Mouse (Mus musculus) subcutaneous adipose tissue, adult 2 months (tissue): ENCODE results near the gene Col9a2. TPM values are rescaled to one million over a fixed set of nuclear protein-coding genes. Genes with fewer than 3 reads are reported as not detected.

Experiments
- polyA plus RNA-seq: library from polyadenylated mRNA; depleted of rRNA; stranded (reverse); fragments of >200 nt; gene quantifications from 2 replicates; pipeline ENCODE4 v1.2.3, GENCODE M21; 2012; ENCODE audit warnings: low replicate concordance; rRNA removed

Col9a2 gene
- 1.2 TPM in 1 of 2 replicates, not detected in the other for polyA plus RNA-seq

GRCm38 (mm10) chr4:121039331-121040115 lies at the start of gene Col9a2:
Gene Col9a2, plus strand, starts transcription at chr4:121039385.

DNA sequence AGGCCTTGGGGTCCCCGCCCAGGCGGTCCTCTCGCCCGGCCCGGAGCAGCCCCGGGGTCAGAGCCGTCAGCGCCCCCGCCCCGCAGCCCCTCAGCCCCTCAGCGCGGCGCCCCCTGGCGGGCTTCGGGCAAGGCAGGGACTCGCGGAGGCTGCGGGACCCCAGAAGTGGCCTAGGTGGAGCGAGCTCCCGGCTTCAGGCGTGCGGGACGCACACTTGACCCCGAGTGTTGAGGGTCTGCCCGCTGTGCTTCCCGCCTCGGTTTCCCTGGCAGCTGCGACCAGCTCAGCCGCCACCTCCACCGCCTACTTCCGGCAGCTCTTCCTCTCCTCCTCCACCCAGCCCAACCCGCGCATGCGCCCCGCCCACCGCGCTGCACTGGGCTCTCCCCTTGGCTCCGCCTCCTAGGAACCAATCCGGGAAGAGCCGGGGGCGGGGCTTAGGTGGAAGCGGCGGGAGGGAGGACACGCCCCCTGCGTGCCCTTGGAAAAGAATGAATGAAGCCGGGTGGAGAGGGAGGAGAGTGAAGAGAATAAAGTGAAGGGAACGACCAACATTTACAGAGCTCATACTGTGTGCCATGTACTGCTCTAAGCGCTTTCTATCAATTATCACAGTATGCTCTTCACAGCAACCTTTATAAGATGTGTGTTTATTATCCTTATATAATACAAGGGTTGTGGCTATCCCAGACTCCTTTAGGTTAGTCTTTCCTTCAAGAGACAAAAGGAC lies 22.1 kb upstream of the Col9a2 start, which contains the start of gene Smap2:
Gene Smap2, minus strand, starts transcription at position 320 of the 730 bp plus-strand sequence.

DNA sequence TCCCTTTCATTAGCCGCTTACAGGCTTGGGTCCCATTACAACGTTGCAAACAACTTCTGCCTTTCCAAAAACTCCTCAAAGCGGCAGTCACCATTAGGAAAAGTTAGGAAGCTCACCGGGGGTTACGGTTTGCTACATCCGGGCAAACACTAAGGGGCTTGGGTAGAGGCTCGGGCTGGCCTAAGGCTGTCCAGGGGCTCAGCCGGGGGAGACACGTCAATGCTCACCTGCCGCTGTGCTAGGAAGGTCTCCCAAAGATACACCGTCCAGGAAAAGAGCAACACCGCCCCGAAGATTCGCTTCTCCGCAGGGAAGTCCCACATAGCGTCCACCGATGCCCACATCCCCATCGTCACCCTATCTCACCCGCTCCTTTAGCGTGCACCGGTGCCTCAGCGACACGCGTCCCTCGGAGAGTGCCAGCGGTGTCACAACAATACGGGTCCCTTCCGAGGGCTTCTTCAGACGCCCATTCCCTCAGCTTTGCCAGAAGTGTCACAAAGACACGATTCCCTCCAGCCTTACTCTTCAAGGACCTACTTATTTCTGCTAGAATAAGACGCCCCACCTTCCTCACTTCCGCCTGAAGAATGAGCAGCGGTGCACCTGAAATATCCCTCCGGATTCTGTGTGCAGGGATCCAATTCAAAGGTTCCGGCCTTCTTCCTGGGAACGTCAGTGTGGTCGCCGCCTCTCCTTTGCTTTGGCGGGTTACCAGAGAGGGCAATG lies 58.6 kb downstream of the Col9a2 start, which contains the start of gene Zmpste24:
Gene Zmpste24, minus strand, starts transcription at position 592 of the 729 bp plus-strand sequence.

Other genes with a start within 250 kb of the Col9a2 start
- 129 and 178 TPM in 2 replicates for gene Nfyc, start 207.8 kb upstream of the Col9a2 start, polyA plus RNA-seq
- gene Rims3, start 184.6 kb upstream of the Col9a2 start, polyA plus RNA-seq: 0.27 and 0.69 TPM in 2 replicates
- gene Exo5, start 114.4 kb upstream of the Col9a2 start, polyA plus RNA-seq: 4.3 and 10.9 TPM in 2 replicates
- 2.5 and 3.5 TPM in 2 replicates for gene Zfp69, start 87.7 kb upstream of the Col9a2 start, polyA plus RNA-seq
- gene Smap2, start 22.1 kb upstream of the Col9a2 start, polyA plus RNA-seq: 17.0 and 17.6 TPM in 2 replicates
- gene Zmpste24, start 58.9 kb downstream of the Col9a2 start, polyA plus RNA-seq: 17.3 and 35.3 TPM in 2 replicates
- not detected in 2 replicates for gene Tmco2, start 69.8 kb downstream of the Col9a2 start, polyA plus RNA-seq
- gene Rlf, start 175.7 kb downstream of the Col9a2 start, polyA plus RNA-seq: 3.7 and 6.1 TPM in 2 replicates